Mouse (Mus musculus) kidney, adult 11 months (tissue): ENCODE measurements around the gene Dnttip2.

Experiments
- DNase-seq: peaks from one replicate; pipeline ENCODE4 v3.0.0; 2022

Dnttip2 gene

GRCm38 (mm10) chr3:122333493-122333892 lies 59.3 kb downstream of the Dnttip2 start:
- no peak for DNase-seq

GRCm38 (mm10) chr3:122333902-122334301 lies 59.7 kb downstream of the Dnttip2 start:
- DNase-seq, result no peak

GRCm38 (mm10) chr3:122334375-122334774 lies 60.2 kb downstream of the Dnttip2 start:
- DNase-seq, result no peak
